Mouse (Mus musculus) bone marrow, adult 2 months (tissue): ENCODE results near the gene Ksr2.

Source experiments
- CTCF ChIP-seq: fragments of 200-500 bp; IDR thresholded peaks from 2 replicates; pipeline ENCODE4 v1.5.1; 2011; ENCODE audit warnings: low read length, control low read depth; ENCODE audit not compliant: control insufficient read depth, insufficient read depth
- POLR2A ChIP-seq: fragments of 200-500 bp; IDR thresholded peaks from 2 replicates; pipeline ENCODE4 v1.6.1; 2011; ENCODE audit warnings: low read depth, mild to moderate bottlenecking, control low read depth, low read length, borderline replicate concordance; ENCODE audit not compliant: control insufficient read depth

GRCm38 (mm10) chr5:117530991-117531390 lies 117.2 kb downstream of the Ksr2 start:
- no peak for TF ChIP-seq POLR2A
- no peak for TF ChIP-seq CTCF
